Mouse (Mus musculus): ENCODE results near the gene Pea15a. TPM values are rescaled to one million over a fixed set of nuclear protein-coding genes. Genes with fewer than 3 reads are reported as not detected.
"Not testable (repeated sequence)": the region's sequence is repeated elsewhere in the genome, so short reads cannot be mapped to it uniquely, and the experiment has no call there.

Pea15a gene
- 355 and 388 TPM in 2 replicates for polyA plus RNA-seq (2015; fragmentation: Nextera tagmentation; extraction: Ambion mirVana)

DNA sequence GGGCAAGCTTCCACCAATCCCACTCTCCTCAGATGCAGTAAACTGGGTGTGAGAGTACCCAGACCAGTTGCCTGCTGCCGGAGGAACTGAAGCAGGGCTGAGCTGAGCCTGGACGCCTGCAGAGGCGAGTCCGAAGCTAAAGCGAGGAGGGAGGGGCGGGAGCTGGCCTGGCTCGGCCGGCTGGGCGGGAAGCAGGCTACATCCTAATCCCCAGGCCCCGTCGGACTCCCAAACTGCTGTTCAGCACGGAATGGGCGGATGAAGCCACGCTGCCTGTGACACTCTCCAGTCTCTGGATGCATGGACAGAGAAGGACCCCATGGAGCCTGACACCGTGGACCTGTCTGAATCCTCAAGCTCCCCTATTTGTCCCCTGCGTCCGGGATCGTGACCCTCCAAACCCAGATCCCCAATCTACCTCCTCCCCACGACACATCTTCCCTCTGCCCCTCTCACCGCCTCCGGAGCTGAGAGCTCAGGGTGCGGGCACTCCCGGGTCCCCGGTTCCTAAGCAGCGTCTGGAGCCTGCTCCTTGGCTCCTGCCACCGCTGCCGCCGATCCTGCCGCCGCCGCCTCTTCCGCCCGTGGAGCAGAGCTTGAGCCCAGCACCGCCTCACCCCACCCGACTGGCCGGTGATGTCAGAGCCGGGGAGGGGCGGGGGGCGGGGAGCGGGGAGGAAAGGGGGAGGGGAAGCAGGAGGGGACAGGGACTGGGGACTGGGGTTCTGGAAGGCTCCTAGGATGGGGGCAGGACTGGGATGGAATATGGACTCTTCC lies at the start of gene Pea15a:
Gene Pea15a (minus strand): TSS at position 664 of the 777 bp plus-strand sequence.
- H3K4me1 ChIP-seq (replicated peaks): peaks cover 59% of the 10 kb centered on the region
- H3K4me3 ChIP-seq: peak within 1 kb of the TSS; percentile 79
- peak within 1 kb of the TSS; percentile 97 for H3K9ac ChIP-seq
- H3K36me3 ChIP-seq: peaks cover 5% of the 10 kb centered on the region; the same call in 1 of the 2 replicates
- no peaks in the 10 kb centered on the region for H3K9me3 ChIP-seq
- WGBS: under 1% methylated on average over 40 of the region's 40 CpGs
- peak; percentile 81 for ATAC-seq (ENCODE audit: low read depth)
- H3K27ac ChIP-seq (replicated peaks): peak within 1 kb of the TSS; percentile 95
- H3K27me3 ChIP-seq: no peaks in the 10 kb centered on the region
- H3K4me2 ChIP-seq: peak within 1 kb of the TSS; percentile 87

DNA sequence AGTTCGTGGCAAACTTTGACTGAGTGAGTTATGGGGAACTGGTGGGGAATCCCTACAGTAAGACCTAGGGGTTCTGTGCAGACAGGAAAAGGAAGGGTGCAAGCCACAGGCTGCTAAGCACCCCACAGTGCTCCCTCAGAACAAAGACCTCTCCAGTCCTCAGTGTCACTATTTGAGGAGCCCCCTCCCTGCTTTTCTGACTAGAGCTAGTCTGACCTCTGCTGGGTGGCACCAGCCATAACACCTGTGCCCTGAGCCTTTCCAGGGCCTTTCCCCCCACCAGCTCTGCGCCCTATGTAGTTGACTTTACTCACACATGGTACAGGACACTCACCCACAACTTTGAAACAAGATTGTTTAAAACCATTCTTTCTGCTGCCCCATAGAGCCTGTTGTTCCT lies 41.1 kb upstream of the Pea15a start:
- H3K27me3 ChIP-seq: peaks cover 16% of the 10 kb centered on the region
- no peaks in the 10 kb centered on the region for H3K9me3 ChIP-seq
- H3K4me3 ChIP-seq: no peak overlapping the region
- WGBS: 41% methylated on average over 2 of the region's 2 CpGs
- H3K36me3 ChIP-seq: no peaks in the 10 kb centered on the region
- peaks cover 8% of the 10 kb centered on the region for H3K4me1 ChIP-seq (replicated peaks)
- no peak overlapping the region for H3K9ac ChIP-seq
- H3K27ac ChIP-seq (replicated peaks): no peak overlapping the region
- ATAC-seq (ENCODE audit: low read depth): no peak
- H3K4me2 ChIP-seq: no peak overlapping the region

DNA sequence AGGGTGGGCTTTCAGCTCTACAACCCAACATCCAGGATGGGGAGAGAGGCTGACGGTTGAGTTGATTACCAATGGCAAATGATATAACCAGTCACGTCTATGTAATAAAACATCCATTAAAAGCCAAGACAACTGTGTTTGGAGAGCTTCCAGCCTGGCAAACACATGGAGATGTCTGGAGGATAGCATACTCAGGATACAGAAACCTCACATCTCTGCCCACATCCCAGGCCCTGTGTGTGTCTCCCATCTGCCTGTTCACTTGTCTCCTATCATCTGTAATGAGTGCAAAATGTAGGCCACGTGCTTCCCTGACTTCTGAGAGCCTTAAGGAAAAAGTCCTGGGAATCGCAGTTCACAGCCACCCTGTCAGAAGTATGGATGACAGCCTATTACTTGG lies 40.6 kb upstream of the Pea15a start:
- H3K9me3 ChIP-seq: no peaks in the 10 kb centered on the region
- peaks cover 8% of the 10 kb centered on the region for H3K4me1 ChIP-seq (replicated peaks)
- H3K27ac ChIP-seq (replicated peaks): no peak overlapping the region
- H3K4me3 ChIP-seq: no peak overlapping the region
- 73% methylated on average over 4 of the region's 4 CpGs for WGBS
- no peaks in the 10 kb centered on the region for H3K36me3 ChIP-seq
- no peak overlapping the region for H3K9ac ChIP-seq
- H3K4me2 ChIP-seq: no peak overlapping the region
- ATAC-seq (ENCODE audit: low read depth): 0 out of 2 replicates have a peak, but pooled peaks have one; percentile 28
- peaks cover 16% of the 10 kb centered on the region for H3K27me3 ChIP-seq

DNA sequence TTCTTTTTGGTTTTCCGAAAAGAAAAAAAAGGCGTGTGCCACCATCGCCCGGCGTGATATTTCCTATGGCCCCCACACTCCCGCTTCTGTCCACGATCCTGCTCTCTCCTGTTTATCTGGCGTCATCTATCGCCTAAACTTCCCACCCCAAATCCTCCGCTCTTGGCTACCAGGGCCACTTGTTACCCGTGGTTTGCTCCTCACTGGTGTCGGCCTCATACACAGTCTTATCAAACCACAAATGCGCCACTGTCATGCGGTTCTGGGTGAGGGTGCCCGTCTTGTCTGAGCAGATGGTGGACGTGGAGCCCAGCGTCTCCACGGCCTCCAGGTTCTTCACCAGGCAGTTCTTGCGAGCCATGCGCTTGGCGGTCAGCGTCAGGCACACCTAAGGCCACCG lies 38.0 kb upstream of the Pea15a start:
- H3K36me3 ChIP-seq; H3K9me3 ChIP-seq; H3K27ac ChIP-seq (replicated peaks); ATAC-seq (ENCODE audit: low read depth); H3K4me3 ChIP-seq; H3K9ac ChIP-seq: not testable (repeated sequence)
- WGBS: 43% methylated on average over 23 of the region's 23 CpGs
- peaks cover 18% of the 10 kb centered on the region for H3K4me1 ChIP-seq (replicated peaks)
- peak overlapping the region; percentile 15; the same call in 1 of the 2 replicates for H3K4me2 ChIP-seq
- H3K27me3 ChIP-seq: peaks cover 16% of the 10 kb centered on the region

DNA sequence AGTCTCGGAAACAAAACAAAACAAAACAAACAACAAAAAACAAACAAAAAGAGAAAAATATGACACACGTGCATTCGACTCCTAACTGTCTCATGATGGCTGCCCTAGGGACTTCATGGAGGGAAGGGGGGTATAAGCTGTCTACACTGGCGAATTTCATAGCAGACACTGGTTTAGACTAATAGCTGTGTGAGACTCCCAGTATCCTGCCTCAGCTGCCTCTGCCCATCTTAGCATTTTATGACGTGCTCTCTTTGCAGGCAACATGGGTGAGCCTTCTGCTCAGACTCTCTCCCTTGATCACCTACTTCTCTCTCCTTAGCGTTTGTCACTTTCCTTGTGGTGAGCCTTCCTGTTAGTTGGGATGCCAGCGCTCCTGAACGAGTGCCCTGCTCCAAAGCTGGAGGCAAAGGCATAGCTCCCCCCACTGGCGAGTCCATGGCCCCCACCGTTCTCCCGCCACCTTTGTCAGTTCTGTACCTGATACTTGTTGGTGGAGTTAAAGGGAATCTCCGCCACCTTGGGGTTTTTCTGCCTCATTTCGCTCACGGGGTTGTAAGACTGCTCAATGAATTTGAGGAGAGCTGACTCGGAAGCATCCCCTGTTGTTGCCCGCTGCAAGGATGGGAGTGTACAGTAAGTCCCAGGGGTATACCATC lies 37.1 kb upstream of the Pea15a start:
- WGBS: 32% methylated on average over 16 of the region's 16 CpGs
- H3K4me1 ChIP-seq (replicated peaks): peaks cover 18% of the 10 kb centered on the region
- no peak overlapping the region for H3K9ac ChIP-seq
- H3K36me3 ChIP-seq: no peaks in the 10 kb centered on the region
- H3K9me3 ChIP-seq: no peaks in the 10 kb centered on the region
- ATAC-seq (ENCODE audit: low read depth): no peak
- H3K4me3 ChIP-seq: no peak overlapping the region
- H3K27me3 ChIP-seq: peaks cover 16% of the 10 kb centered on the region
- H3K27ac ChIP-seq (replicated peaks): no peak overlapping the region
- peak overlapping the region; percentile 15; the same call in 1 of the 2 replicates for H3K4me2 ChIP-seq

DNA sequence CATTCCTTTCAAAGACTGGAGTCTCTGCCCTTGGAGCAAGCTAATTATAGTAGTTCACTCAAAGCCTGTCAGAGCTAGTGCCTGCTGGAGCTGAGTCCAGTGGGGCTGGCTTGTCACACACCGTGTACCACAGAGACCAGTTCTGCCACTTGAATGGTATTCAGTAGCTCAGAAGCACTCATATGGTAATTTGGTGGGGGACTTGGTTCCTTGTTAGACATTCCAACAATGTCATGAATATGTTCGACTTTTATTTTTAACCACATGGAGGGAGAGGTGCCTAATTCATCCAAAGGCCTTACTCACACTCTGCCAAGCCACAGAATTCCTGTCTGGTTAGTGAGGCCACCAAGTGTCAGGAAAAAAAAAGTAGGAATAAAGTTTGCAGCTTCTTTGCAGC lies 35.8 kb upstream of the Pea15a start:
- Histone ChIP-seq H3K27me3 (peaks cover 16% of the 10 kb centered on the region), H3K4me3 (no peak overlapping the region), H3K27ac (replicated peaks) (no peak overlapping the region), H3K36me3 (no peaks in the 10 kb centered on the region), H3K4me1 (replicated peaks) (peaks cover 18% of the 10 kb centered on the region), H3K9ac (no peak overlapping the region), H3K4me2 (no peak overlapping the region), H3K9me3 (no peaks in the 10 kb centered on the region)
- peak; percentile 21; the same call in 1 of the 2 replicates for ATAC-seq (ENCODE audit: low read depth)
- 30% methylated on average over 2 of the region's 2 CpGs for WGBS

DNA sequence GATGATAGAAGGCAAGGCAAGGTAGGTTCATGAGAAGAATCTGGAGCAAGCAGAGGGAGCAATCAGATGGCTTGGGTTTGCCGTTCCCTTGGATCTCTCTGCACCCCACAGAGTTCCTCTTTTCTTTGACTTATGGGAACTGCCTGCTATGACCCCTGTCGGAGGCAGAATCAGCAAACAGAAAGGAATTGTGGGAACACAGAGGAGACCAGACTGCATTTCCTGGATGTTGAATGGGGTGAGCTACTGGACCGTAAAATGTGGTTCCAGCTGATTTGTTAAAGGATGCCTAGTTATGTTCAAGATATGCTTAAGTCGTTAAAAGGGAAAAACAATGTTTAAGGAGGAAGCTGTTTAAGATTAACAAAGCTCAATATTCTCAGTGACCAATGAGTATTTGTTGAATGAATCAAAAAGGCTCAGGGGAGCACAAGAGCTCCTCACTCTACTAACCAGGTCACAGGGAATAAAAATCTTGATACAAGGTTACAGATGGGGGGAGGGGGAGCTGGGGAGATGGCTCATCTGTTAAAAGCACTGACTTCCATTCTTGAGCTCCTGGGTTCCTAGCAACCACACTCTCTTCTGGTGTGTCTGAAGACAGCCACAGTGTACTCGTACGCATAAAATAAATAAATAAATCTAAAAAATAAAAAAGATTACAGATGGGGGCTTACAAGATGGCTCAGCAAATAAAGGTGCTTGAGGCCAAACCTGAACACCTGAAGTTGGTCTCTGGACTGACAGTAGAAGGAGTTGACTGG lies 34.5 kb upstream of the Pea15a start:
- WGBS: 21% methylated on average over 6 of the region's 6 CpGs
- Histone ChIP-seq H3K4me3 (no peak overlapping the region), H3K9me3 (no peaks in the 10 kb centered on the region), H3K27me3 (peaks cover 13% of the 10 kb centered on the region), H3K9ac (no peak overlapping the region), H3K36me3 (no peaks in the 10 kb centered on the region), H3K27ac (replicated peaks) (no peak overlapping the region), H3K4me2 (no peak overlapping the region), H3K4me1 (replicated peaks) (peaks cover 18% of the 10 kb centered on the region)
- ATAC-seq (ENCODE audit: low read depth): no peak

DNA sequence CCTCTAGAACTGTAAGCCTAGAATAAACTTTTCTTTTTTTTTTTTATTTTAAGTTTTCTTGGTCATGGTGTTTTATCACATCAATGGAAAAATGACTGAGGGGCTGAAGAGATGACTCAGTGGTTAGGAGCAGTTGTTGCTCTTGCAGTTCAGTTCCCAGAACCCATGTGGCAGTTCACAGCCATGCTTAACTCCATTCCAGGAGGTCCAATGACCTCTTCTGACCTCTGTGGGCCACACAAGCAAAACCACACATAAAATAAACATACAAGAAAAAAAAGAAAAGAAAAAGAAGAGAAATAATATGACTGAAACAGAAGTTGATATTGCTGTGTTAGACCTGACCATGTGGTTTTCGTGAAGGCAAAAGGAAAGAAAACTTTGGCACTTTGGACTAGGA lies 22.6 kb upstream of the Pea15a start:
- ATAC-seq (ENCODE audit: low read depth): no peak
- Histone ChIP-seq H3K27ac (replicated peaks) (no peak overlapping the region), H3K27me3 (no peaks in the 10 kb centered on the region), H3K36me3 (no peaks in the 10 kb centered on the region), H3K9ac (no peak overlapping the region), H3K4me2 (no peak overlapping the region), H3K4me3 (no peak overlapping the region), H3K4me1 (replicated peaks) (no peaks in the 10 kb centered on the region), H3K9me3 (no peaks in the 10 kb centered on the region)
- WGBS: 90% methylated on average over 1 of the region's 1 CpGs

DNA sequence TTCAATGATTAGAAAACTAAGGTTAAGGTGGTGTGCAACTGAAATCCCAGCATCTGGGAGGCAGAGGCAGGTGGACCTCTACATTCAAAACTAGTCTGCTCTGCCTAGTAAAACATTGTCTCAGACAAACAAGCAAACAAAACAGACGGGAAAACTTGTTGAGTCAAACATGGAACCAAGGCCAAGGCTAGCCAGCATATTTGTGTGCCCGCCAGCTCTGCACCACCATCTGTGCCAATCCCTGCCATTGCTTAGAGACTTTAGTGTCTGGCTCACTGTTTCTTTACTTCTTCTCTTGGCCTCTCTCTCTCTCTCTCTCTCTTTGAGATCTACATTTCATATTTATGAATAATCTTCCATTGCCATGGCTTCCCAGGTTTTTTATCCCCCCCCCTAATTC lies 21.6 kb upstream of the Pea15a start:
- H3K4me3 ChIP-seq: no peak overlapping the region
- H3K36me3 ChIP-seq: no peaks in the 10 kb centered on the region
- no peaks in the 10 kb centered on the region for H3K9me3 ChIP-seq
- no peak overlapping the region for H3K27ac ChIP-seq (replicated peaks)
- WGBS: 92% methylated on average over 2 of the region's 2 CpGs
- no peak overlapping the region for H3K9ac ChIP-seq
- H3K4me2 ChIP-seq: no peak overlapping the region
- ATAC-seq (ENCODE audit: low read depth): no peak
- H3K4me1 ChIP-seq (replicated peaks): no peaks in the 10 kb centered on the region
- H3K27me3 ChIP-seq: no peaks in the 10 kb centered on the region

DNA sequence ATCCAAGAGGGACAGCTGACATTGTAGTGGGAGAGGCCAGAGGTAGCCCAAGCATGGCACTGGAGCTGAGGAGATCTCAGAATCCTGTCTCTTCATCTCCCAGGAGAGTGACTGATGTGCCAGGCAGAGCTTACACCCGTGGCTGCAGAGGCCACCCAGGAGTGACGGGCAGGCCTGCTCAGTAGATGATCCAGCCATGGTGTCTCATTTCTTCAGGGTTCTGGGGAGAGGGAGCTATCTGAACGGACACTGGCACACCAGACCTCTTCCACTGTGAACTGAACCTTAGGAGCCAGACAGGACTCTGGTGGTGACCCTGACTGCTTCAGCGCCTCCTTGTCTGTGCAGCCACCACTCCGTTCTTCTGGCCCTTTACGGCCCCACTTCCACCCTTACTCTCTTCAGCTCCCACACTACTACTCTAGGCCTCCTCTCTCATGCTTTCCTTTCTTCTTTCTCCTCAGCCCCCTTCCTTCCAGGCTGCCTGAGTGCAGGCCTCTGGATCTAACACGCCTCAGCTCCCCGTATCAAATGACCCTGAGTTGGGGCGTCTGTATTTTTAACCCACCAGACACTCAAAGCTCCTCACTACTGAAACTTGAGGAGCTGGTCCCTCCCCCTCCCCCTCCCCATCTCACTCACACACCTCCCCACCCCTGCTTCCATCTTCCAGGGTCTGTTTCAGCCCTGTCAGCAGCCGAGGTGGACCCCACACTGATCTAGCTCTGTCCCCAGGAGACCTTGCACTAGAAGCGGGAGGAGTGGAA lies 14.9 kb upstream of the Pea15a start:
- Histone ChIP-seq H3K27me3 (no peaks in the 10 kb centered on the region), H3K27ac (replicated peaks) (peak overlapping the region; percentile 42), H3K9ac (no peak overlapping the region; the same call in 1 of the 2 replicates), H3K4me2 (no peak overlapping the region), H3K9me3 (no peaks in the 10 kb centered on the region), H3K4me1 (replicated peaks) (peaks cover 56% of the 10 kb centered on the region), H3K4me3 (no peak overlapping the region), H3K36me3 (no peaks in the 10 kb centered on the region)
- WGBS: 42% methylated on average over 11 of the region's 11 CpGs
- no peak for ATAC-seq (ENCODE audit: low read depth)

DNA sequence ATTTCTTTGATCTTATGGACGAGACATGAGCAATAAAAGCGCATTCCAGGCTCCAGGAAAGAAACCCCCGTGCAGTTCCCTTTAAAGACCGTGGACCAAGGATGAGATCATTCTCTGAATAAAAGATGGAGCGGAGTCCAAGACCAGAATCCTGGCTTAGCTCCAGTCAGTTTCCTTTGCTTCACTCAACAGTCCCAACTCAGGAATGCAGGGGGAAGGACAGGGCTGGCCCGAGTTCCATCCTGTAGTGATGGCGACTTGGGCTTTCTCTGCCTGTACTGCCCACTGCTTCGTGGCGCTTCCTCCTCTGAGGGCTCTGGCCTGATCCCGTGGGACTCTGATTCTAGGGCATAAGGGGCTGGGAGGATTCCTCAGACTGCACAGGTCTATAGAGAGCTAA lies 13.8 kb upstream of the Pea15a start:
- no peaks in the 10 kb centered on the region for H3K9me3 ChIP-seq
- H3K27me3 ChIP-seq: no peaks in the 10 kb centered on the region
- WGBS: 40% methylated on average over 10 of the region's 10 CpGs
- ATAC-seq (ENCODE audit: low read depth): peak; percentile 66
- no peaks in the 10 kb centered on the region for H3K36me3 ChIP-seq
- no peak overlapping the region for H3K9ac ChIP-seq
- H3K4me2 ChIP-seq: no peak overlapping the region
- peaks cover 60% of the 10 kb centered on the region for H3K4me1 ChIP-seq (replicated peaks)
- peak overlapping the region; percentile 76 for H3K27ac ChIP-seq (replicated peaks)
- no peak overlapping the region for H3K4me3 ChIP-seq

Data from neural tube, embryonic 13.5 days (tissue).